Mouse (Mus musculus) kidney, embryonic 15.5 days (tissue): ENCODE data around the gene 9230104L09Rik. TPM values are rescaled to one million over a fixed set of nuclear protein-coding genes. Genes with fewer than 3 reads are reported as not detected.

Source experiments
- ATAC-seq: fragments of 200-750 bp; cut with Nextera tagmentation; replicated peaks from 2 replicates; pipeline ENCODE4 v1.8.0; 2017; ENCODE audit warnings: moderate TSS enrichment; ENCODE audit not compliant: low FRiP score
- H3K27ac ChIP-seq: fragments of 300-500 bp; sonication (generic); 2 replicates; pipeline ENCODE4 v1.5.1; 2015; ENCODE audit warnings: mild to moderate bottlenecking, inconsistent platforms
- H3K27me3 ChIP-seq: fragments of 300-500 bp; sonication (generic); 2 replicates; pipeline ENCODE4 v1.6.1; 2015; ENCODE audit warnings: inconsistent platforms
- H3K36me3 ChIP-seq: fragments of 300-500 bp; sonication (generic); 2 replicates; pipeline ENCODE4 v1.6.1; 2015; ENCODE audit warnings: inconsistent platforms
- H3K4me1 ChIP-seq: fragments of 300-500 bp; sonication (generic); 2 replicates; pipeline ENCODE4 v1.6.1; 2015; ENCODE audit warnings: inconsistent platforms
- H3K4me2 ChIP-seq: fragments of 300-500 bp; sonication (generic); 2 replicates; pipeline ENCODE4 v1.6.1; 2015; ENCODE audit warnings: moderate library complexity, mild to moderate bottlenecking, inconsistent platforms
- H3K4me3 ChIP-seq: fragments of 300-500 bp; sonication (generic); replicated peaks from 2 replicates; pipeline ENCODE4 v1.5.1; 2015; ENCODE audit warnings: mild to moderate bottlenecking, inconsistent platforms
- H3K9ac ChIP-seq: fragments of 300-500 bp; sonication (generic); 2 replicates; pipeline ENCODE4 v1.6.1; 2015; ENCODE audit warnings: mild to moderate bottlenecking, inconsistent platforms
- H3K9me3 ChIP-seq: fragments of 300-500 bp; sonication (generic); replicated peaks from 2 replicates; pipeline ENCODE4 v1.6.1; 2016; ENCODE audit warnings: inconsistent platforms
- WGBS: fragments of 180-500 bp; shearing (Covaris S2); methylation state at CpG from one replicate; pipeline ENCODE4 v1.1.7; 2015; ENCODE audit warnings: mixed read lengths; 5-methylcytosine and 5-hydroxymethylcytosine counted together
- polyA plus RNA-seq: library from polyadenylated mRNA; unstranded; fragments of >200 nt; fragmentation: Nextera tagmentation; extraction: Ambion mirVana; gene quantifications from 2 replicates; pipeline ENCODE4 v1.2.1, GENCODE M21; 2015

9230104L09Rik gene
- polyA plus RNA-seq, result not detected in 2 replicates

GRCm38 (mm10) chr2:148864966-148865365 is at the start of gene 9230104L09Rik:
Gene 9230104L09Rik, minus strand, starts transcription at chr2:148865038.
- Histone ChIP-seq H3K9ac (no peak within 1 kb of the TSS), H3K4me3 (no peak within 1 kb of the TSS), H3K27ac (no peak within 1 kb of the TSS), H3K27me3 (no peaks in the 10 kb centered on the region), H3K9me3 (no peaks in the 10 kb centered on the region), H3K36me3 (no peaks in the 10 kb centered on the region), H3K4me2 (no peak within 1 kb of the TSS), H3K4me1 (no peaks in the 10 kb centered on the region)
- 47% methylated on average over 2 of the region's 2 CpGs for WGBS
- no peak for ATAC-seq

- Histone ChIP-seq H3K4me1 (no peaks in the 10 kb centered on the region), H3K9ac (no peak overlapping the region), H3K36me3 (no peaks in the 10 kb centered on the region), H3K27me3 (no peaks in the 10 kb centered on the region), H3K9me3 (no peaks in the 10 kb centered on the region), H3K4me2 (no peak overlapping the region; the same call in 1 of the 2 replicates), H3K4me3 (no peak overlapping the region), H3K27ac (no peak overlapping the region)
- ATAC-seq, result peak; percentile 85
- WGBS, result 12% methylated on average over 5 of the region's 5 CpGs
Measured at GRCm38 (mm10) chr2:148902286-148902685, 37.4 kb upstream of the 9230104L09Rik start.

- Histone ChIP-seq H3K36me3 (no peaks in the 10 kb centered on the region), H3K4me1 (no peaks in the 10 kb centered on the region), H3K27ac (no peak overlapping the region), H3K27me3 (no peaks in the 10 kb centered on the region), H3K9ac (no peak overlapping the region), H3K9me3 (no peaks in the 10 kb centered on the region), H3K4me2 (no peak overlapping the region), H3K4me3 (no peak overlapping the region)
- 61% methylated on average over 4 of the region's 4 CpGs for WGBS
- no peak for ATAC-seq
Measured at GRCm38 (mm10) chr2:148900305-148900704, 35.5 kb upstream of the 9230104L09Rik start.

- Histone ChIP-seq H3K27ac (no peak overlapping the region), H3K4me2 (no peak overlapping the region), H3K9ac (no peak overlapping the region), H3K4me1 (0 out of 2 replicates have a peak, but pooled peaks cover 3% of the 10 kb centered on the region), H3K36me3 (no peaks in the 10 kb centered on the region), H3K27me3 (no peaks in the 10 kb centered on the region), H3K4me3 (no peak overlapping the region), H3K9me3 (no peaks in the 10 kb centered on the region)
- ATAC-seq, result no peak
- WGBS, result 89% methylated on average over 1 of the region's 1 CpGs
Measured at GRCm38 (mm10) chr2:148896219-148896618, 31.4 kb upstream of the 9230104L09Rik start.

DNA sequence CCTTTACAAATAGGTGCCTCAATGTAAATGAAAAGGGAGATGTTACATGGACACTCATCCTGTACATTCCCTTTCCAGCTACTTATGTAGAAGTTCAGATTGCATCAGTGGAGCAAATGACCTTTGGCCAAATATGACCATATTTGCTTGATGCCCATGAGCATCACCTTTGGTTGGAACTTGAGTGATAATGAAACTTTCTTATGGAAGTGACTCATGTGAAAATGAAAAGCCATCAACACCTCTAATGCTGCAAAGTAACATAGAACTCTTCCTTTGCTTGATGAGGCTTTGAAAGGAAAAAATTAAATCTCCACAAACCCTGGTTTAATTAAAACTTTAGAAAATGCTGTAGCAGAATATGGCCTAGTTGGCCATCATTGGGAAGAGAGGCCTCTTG is 28.3 kb upstream of the 9230104L09Rik start:
- no peak for ATAC-seq
- Histone ChIP-seq H3K4me1 (0 out of 2 replicates have a peak, but pooled peaks cover 3% of the 10 kb centered on the region), H3K27me3 (no peaks in the 10 kb centered on the region)

DNA sequence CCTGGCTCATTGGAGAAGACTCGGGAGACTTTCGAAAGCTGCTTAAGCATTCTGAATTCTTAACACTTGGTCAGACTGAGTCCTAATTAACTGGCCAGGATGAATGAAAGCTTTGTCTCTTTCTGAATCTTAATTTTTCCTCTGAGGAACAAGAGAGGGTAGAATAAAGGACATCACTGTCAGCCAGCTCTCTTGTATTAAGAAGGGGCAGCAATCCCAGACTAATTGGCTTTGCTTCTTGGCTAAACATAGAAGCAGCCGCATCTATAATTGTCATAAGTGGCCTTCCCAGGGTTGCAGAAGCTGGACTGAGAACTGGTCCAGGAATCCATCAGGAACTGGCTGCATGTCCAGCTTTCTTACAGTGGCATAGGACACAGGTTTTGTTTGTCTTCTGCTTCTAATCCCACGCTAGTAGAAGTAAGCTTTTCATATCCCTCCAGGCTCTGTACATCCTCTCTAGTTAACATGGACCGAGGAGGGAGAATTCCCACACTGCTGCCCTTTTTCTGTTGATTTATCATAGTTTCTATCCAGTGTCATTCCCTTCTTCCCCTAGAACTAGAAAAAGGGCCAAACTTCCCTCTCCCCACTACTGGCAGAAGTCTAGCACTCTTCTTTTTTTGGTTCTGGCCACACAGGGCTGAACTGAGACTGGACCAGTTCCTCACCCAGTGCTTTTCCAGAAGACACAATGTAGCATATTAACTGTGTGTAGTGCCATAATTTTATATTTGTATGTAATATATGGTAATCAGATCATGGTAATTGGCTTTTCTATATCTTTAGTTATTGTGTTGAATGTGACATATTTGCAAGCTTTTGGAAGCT is 25.4 kb upstream of the 9230104L09Rik start:
- Histone ChIP-seq H3K4me1 (0 out of 2 replicates have a peak, but pooled peaks cover 3% of the 10 kb centered on the region), H3K27me3 (no peaks in the 10 kb centered on the region), H3K9me3 (no peaks in the 10 kb centered on the region), H3K4me2 (no peak overlapping the region), H3K4me3 (no peak overlapping the region), H3K27ac (no peak overlapping the region), H3K9ac (no peak overlapping the region), H3K36me3 (no peaks in the 10 kb centered on the region)
- no peak for ATAC-seq
- 74% methylated on average over 5 of the region's 5 CpGs for WGBS

More for the DNA sequence above, 28.3 kb upstream of the 9230104L09Rik start:
- Histone ChIP-seq H3K9ac (no peak overlapping the region), H3K36me3 (no peaks in the 10 kb centered on the region), H3K4me3 (no peak overlapping the region), H3K9me3 (no peaks in the 10 kb centered on the region), H3K27ac (no peak overlapping the region), H3K4me2 (no peak overlapping the region)

- no peak overlapping the region for H3K4me2 ChIP-seq
- H3K36me3 ChIP-seq, result no peaks in the 10 kb centered on the region
- H3K9me3 ChIP-seq, result no peaks in the 10 kb centered on the region
- no peak overlapping the region for H3K4me3 ChIP-seq
- no peak for ATAC-seq
- H3K27me3 ChIP-seq, result no peaks in the 10 kb centered on the region
- no peak overlapping the region for H3K27ac ChIP-seq
- H3K4me1 ChIP-seq, result 0 out of 2 replicates have a peak, but pooled peaks cover 3% of the 10 kb centered on the region
- 68% methylated on average over 3 of the region's 3 CpGs for WGBS
- no peak overlapping the region for H3K9ac ChIP-seq
Measured at GRCm38 (mm10) chr2:148889331-148890010, 24.6 kb upstream of the 9230104L09Rik start.

- Histone ChIP-seq H3K36me3 (no peaks in the 10 kb centered on the region), H3K4me3 (no peak overlapping the region), H3K27ac (no peak overlapping the region), H3K4me1 (0 out of 2 replicates have a peak, but pooled peaks cover 3% of the 10 kb centered on the region), H3K27me3 (no peaks in the 10 kb centered on the region), H3K9ac (no peak overlapping the region), H3K9me3 (no peaks in the 10 kb centered on the region), H3K4me2 (no peak overlapping the region)
- WGBS, result 79% methylated on average over 3 of the region's 3 CpGs
- no peak for ATAC-seq
Measured at GRCm38 (mm10) chr2:148888872-148889271, 24.0 kb upstream of the 9230104L09Rik start.

GRCm38 (mm10) chr2:148884738-148885137 is 19.9 kb upstream of the 9230104L09Rik start:
- no peak for ATAC-seq
- H3K4me2 ChIP-seq, result no peak overlapping the region

DNA sequence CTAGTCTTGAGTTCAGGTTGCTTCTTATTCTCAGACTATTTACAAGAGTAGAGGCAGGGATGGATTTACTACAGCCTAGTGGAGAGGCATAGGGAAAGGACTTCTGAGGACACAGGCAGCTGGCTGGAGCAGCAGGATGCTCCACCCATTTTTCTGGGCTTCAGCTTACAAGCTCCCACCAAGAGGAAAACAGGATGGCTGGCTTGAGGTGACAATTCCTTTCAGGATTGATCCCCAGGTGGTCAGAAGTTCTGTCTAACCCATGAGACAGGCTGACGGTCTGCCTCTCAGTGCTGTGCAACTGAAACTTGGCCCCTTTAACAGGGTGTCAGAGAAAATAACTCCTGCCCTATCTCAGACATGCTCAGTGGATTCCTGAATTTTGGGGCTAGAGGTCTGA is 14.4 kb upstream of the 9230104L09Rik start:
- ATAC-seq, result no peak
- Histone ChIP-seq H3K36me3 (no peaks in the 10 kb centered on the region), H3K4me2 (no peak overlapping the region), H3K9me3 (no peaks in the 10 kb centered on the region), H3K9ac (no peak overlapping the region), H3K27ac (no peak overlapping the region), H3K27me3 (no peaks in the 10 kb centered on the region), H3K4me3 (no peak overlapping the region), H3K4me1 (peaks cover 20% of the 10 kb centered on the region)
- 39% methylated on average over 1 of the region's 1 CpGs for WGBS

More at GRCm38 (mm10) chr2:148884738-148885137, 19.9 kb upstream of the 9230104L09Rik start:
- no peak overlapping the region for H3K9ac ChIP-seq
- H3K27ac ChIP-seq, result no peak overlapping the region
- H3K4me3 ChIP-seq, result no peak overlapping the region
- no peaks in the 10 kb centered on the region for H3K9me3 ChIP-seq
- no peaks in the 10 kb centered on the region for H3K4me1 ChIP-seq
- no peaks in the 10 kb centered on the region for H3K36me3 ChIP-seq
- H3K27me3 ChIP-seq, result no peaks in the 10 kb centered on the region

DNA sequence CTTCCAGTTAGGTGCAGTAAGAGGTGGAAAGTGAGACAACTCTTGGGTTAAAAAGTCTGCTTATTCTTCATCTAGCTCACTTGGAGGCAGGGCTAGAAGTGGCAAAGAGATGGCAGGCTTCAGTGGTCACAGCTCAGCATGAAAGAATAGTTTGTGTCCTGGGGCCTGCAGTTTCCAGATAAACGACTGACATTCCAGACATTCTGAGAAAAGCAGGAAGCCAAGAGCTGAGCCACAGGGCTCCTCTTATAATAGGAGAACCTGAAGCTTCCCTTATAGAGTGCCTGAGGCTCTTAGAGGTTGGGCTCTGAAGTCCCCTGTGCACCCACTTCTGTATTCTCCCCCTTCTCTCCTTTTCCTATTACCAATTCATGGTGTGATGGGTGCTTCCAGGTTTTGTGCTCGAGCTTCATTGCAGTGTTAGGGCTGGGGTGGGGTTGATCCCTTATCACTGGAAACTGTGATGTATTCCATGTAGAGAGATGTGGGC is 13.8 kb upstream of the 9230104L09Rik start:
- no peaks in the 10 kb centered on the region for H3K36me3 ChIP-seq
- no peak overlapping the region for H3K9ac ChIP-seq
- peaks cover 25% of the 10 kb centered on the region for H3K4me1 ChIP-seq
- H3K4me3 ChIP-seq, result no peak overlapping the region
- H3K27ac ChIP-seq, result no peak overlapping the region
- H3K4me2 ChIP-seq, result no peak overlapping the region
- H3K27me3 ChIP-seq, result no peaks in the 10 kb centered on the region
- ATAC-seq, result no peak
- 12% methylated on average over 2 of the region's 2 CpGs for WGBS
- H3K9me3 ChIP-seq, result no peaks in the 10 kb centered on the region
